Mouse (Mus musculus) heart, embryonic 15.5 days (tissue): ENCODE results near the gene Rapgef2. TPM values are rescaled to one million over a fixed set of nuclear protein-coding genes. Genes with fewer than 3 reads are reported as not detected.

Source experiments
- ATAC-seq: fragments of 200-750 bp; cut with Nextera tagmentation; replicated peaks from 2 replicates; pipeline ENCODE4 v1.8.0; 2017; ENCODE audit warnings: low read depth, moderate TSS enrichment; ENCODE audit not compliant: insufficient number of reproducible peaks, insufficient read depth, low FRiP score
- H3K27ac ChIP-seq: fragments of 300-500 bp; sonication (generic); 2 replicates; pipeline ENCODE4 v1.5.1; 2015; ENCODE audit warnings: mild to moderate bottlenecking, inconsistent platforms
- H3K27me3 ChIP-seq: fragments of 300-500 bp; sonication (generic); 2 replicates; pipeline ENCODE4 v1.6.1; 2015; ENCODE audit warnings: inconsistent platforms
- H3K36me3 ChIP-seq: fragments of 300-500 bp; sonication (generic); 2 replicates; pipeline ENCODE4 v1.6.1; 2015; ENCODE audit warnings: mild to moderate bottlenecking, inconsistent platforms
- H3K4me1 ChIP-seq: fragments of 300-500 bp; sonication (generic); replicated peaks from 2 replicates; pipeline ENCODE4 v1.6.1; 2015; ENCODE audit warnings: inconsistent platforms
- H3K4me2 ChIP-seq: fragments of 300-500 bp; sonication (generic); 2 replicates; pipeline ENCODE4 v1.6.1; 2015; ENCODE audit warnings: inconsistent platforms, mild to moderate bottlenecking, moderate library complexity
- H3K4me3 ChIP-seq: fragments of 300-500 bp; sonication (generic); 2 replicates; pipeline ENCODE4 v1.5.1; 2015; ENCODE audit warnings: mild to moderate bottlenecking, inconsistent platforms
- H3K9ac ChIP-seq: fragments of 300-500 bp; sonication (generic); 2 replicates; pipeline ENCODE4 v1.6.1; 2015; ENCODE audit warnings: mild to moderate bottlenecking, inconsistent platforms
- H3K9me3 ChIP-seq: fragments of 300-500 bp; sonication (generic); replicated peaks from 2 replicates; pipeline ENCODE4 v1.6.1; 2016; ENCODE audit warnings: inconsistent platforms
- WGBS: fragments of 180-500 bp; shearing (Covaris S2); methylation state at CpG from one replicate; pipeline ENCODE4 v1.1.7; 2015; ENCODE audit warnings: mixed read lengths; 5-methylcytosine and 5-hydroxymethylcytosine counted together
- polyA plus RNA-seq: library from polyadenylated mRNA; unstranded; fragments of >200 nt; fragmentation: Nextera tagmentation; extraction: Ambion mirVana; gene quantifications from 2 replicates; pipeline ENCODE4 v1.2.1, GENCODE M21; 2015

Gene Rapgef2
- polyA plus RNA-seq, 1 experiment from 2014 or later, result 5.7 TPM

- Histone ChIP-seq H3K9ac (no peak overlapping the region), H3K27ac (no peak overlapping the region), H3K4me2 (no peak overlapping the region), H3K9me3 (no peaks in the 10 kb centered on the region), H3K27me3 (no peaks in the 10 kb centered on the region), H3K4me3 (no peak overlapping the region), H3K36me3 (no peaks in the 10 kb centered on the region), H3K4me1 (no peaks in the 10 kb centered on the region)
- 81% methylated on average over 4 of the region's 4 CpGs for WGBS
- ATAC-seq, result no peak
Observed at GRCm38 (mm10) chr3:79297281-79297680, 11.0 kb upstream of the Rapgef2 start.

- no peak overlapping the region for H3K9ac ChIP-seq
- ATAC-seq, result no peak
- no peaks in the 10 kb centered on the region for H3K9me3 ChIP-seq
- no peaks in the 10 kb centered on the region for H3K4me1 ChIP-seq
- no peak overlapping the region for H3K27ac ChIP-seq
- no peak overlapping the region for H3K4me3 ChIP-seq
- H3K4me2 ChIP-seq, result no peak overlapping the region
- 82% methylated on average over 3 of the region's 3 CpGs for WGBS
- H3K27me3 ChIP-seq, result no peaks in the 10 kb centered on the region
- no peaks in the 10 kb centered on the region for H3K36me3 ChIP-seq
Observed at GRCm38 (mm10) chr3:79296586-79296985, 10.3 kb upstream of the Rapgef2 start.

- no peak overlapping the region for H3K9ac ChIP-seq
Observed at GRCm38 (mm10) chr3:79296049-79296448, 9.7 kb upstream of the Rapgef2 start.

GRCm38 (mm10) chr3:79294701-79295100 lies 8.4 kb upstream of the Rapgef2 start:
- no peak overlapping the region for H3K4me2 ChIP-seq
- ATAC-seq, result no peak

More at GRCm38 (mm10) chr3:79296049-79296448, 9.7 kb upstream of the Rapgef2 start:
- no peak overlapping the region for H3K4me2 ChIP-seq
- ATAC-seq, result no peak
- 64% methylated on average over 5 of the region's 5 CpGs for WGBS
- no peaks in the 10 kb centered on the region for H3K27me3 ChIP-seq
- no peak overlapping the region for H3K4me3 ChIP-seq
- H3K27ac ChIP-seq, result no peak overlapping the region
- no peaks in the 10 kb centered on the region for H3K36me3 ChIP-seq
- no peaks in the 10 kb centered on the region for H3K4me1 ChIP-seq
- no peaks in the 10 kb centered on the region for H3K9me3 ChIP-seq

GRCm38 (mm10) chr3:79293023-79293422 lies 6.7 kb upstream of the Rapgef2 start:
- Histone ChIP-seq H3K36me3 (no peaks in the 10 kb centered on the region), H3K27me3 (no peaks in the 10 kb centered on the region), H3K27ac (no peak overlapping the region), H3K4me3 (no peak overlapping the region), H3K4me1 (no peaks in the 10 kb centered on the region; the same call in 1 of the 2 replicates), H3K9ac (no peak overlapping the region), H3K9me3 (no peaks in the 10 kb centered on the region), H3K4me2 (no peak overlapping the region)
- whole genome bisulfite sequencing, result 60% methylated on average over 4 of the region's 4 CpGs
- ATAC-seq, result no peak

More at GRCm38 (mm10) chr3:79294701-79295100, 8.4 kb upstream of the Rapgef2 start:
- Histone ChIP-seq H3K4me3 (no peak overlapping the region), H3K9me3 (no peaks in the 10 kb centered on the region), H3K4me1 (no peaks in the 10 kb centered on the region), H3K27ac (no peak overlapping the region), H3K27me3 (no peaks in the 10 kb centered on the region), H3K9ac (no peak overlapping the region), H3K36me3 (no peaks in the 10 kb centered on the region)
- WGBS, result 92% methylated on average over 3 of the region's 3 CpGs

GRCm38 (mm10) chr3:79289050-79289449 lies 2.7 kb upstream of the Rapgef2 start:
- Histone ChIP-seq H3K9me3 (no peaks in the 10 kb centered on the region), H3K27me3 (no peaks in the 10 kb centered on the region), H3K4me3 (no peak overlapping the region), H3K27ac (no peak overlapping the region), H3K36me3 (no peaks in the 10 kb centered on the region), H3K4me2 (no peak overlapping the region), H3K9ac (no peak overlapping the region), H3K4me1 (peaks cover 14% of the 10 kb centered on the region)
- no peak for ATAC-seq
- WGBS, result 77% methylated on average over 3 of the region's 3 CpGs

GRCm38 (mm10) chr3:79287699-79288458 lies 1.6 kb upstream of the Rapgef2 start:
- 15% methylated on average over 17 of the region's 17 CpGs for WGBS
- no peak for ATAC-seq
- Histone ChIP-seq H3K4me1 (peaks cover 25% of the 10 kb centered on the region), H3K9me3 (no peaks in the 10 kb centered on the region), H3K27me3 (no peaks in the 10 kb centered on the region), H3K4me2 (peak overlapping the region; percentile 84), H3K9ac (peak overlapping the region; percentile 84), H3K27ac (peak overlapping the region; percentile 99), H3K36me3 (no peaks in the 10 kb centered on the region), H3K4me3 (peak overlapping the region; percentile 80)

- Histone ChIP-seq H3K36me3 (no peaks in the 10 kb centered on the region), H3K9ac (peak overlapping the region; percentile 93), H3K9me3 (no peaks in the 10 kb centered on the region), H3K27ac (peak overlapping the region; percentile 99), H3K4me2 (peak overlapping the region; percentile 84), H3K4me1 (peaks cover 31% of the 10 kb centered on the region), H3K4me3 (peak overlapping the region; percentile 80), H3K27me3 (no peaks in the 10 kb centered on the region)
- peak; percentile 97 for ATAC-seq
- under 1% methylated on average over 51 of the region's 60 CpGs for WGBS
Observed at GRCm38 (mm10) chr3:79287108-79287576, 825 bp upstream of the Rapgef2 start.

- 0% methylated on average over 10 of the region's 10 CpGs for WGBS
- Histone ChIP-seq H3K4me3 (peak overlapping the region; percentile 80), H3K27me3 (no peaks in the 10 kb centered on the region), H3K9ac (peak overlapping the region; percentile 93), H3K4me2 (peak overlapping the region; percentile 84), H3K4me1 (peaks cover 36% of the 10 kb centered on the region), H3K27ac (peak overlapping the region; percentile 99), H3K9me3 (no peaks in the 10 kb centered on the region), H3K36me3 (no peaks in the 10 kb centered on the region)
- no peak for ATAC-seq
Observed at GRCm38 (mm10) chr3:79286031-79286375, 314 bp downstream of the Rapgef2 start.

- WGBS, result 45% methylated on average over 13 of the region's 13 CpGs
- ATAC-seq, result no peak
- Histone ChIP-seq H3K4me2 (peak overlapping the region; percentile 84), H3K4me1 (peaks cover 36% of the 10 kb centered on the region), H3K27ac (no peak overlapping the region), H3K27me3 (no peaks in the 10 kb centered on the region), H3K36me3 (no peaks in the 10 kb centered on the region), H3K9me3 (no peaks in the 10 kb centered on the region), H3K9ac (peak overlapping the region; percentile 93; the same call in 1 of the 2 replicates), H3K4me3 (peak overlapping the region; percentile 80)
Observed at GRCm38 (mm10) chr3:79285097-79285675, 1.1 kb downstream of the Rapgef2 start.

GRCm38 (mm10) chr3:79283976-79284375 lies 2.3 kb downstream of the Rapgef2 start:
- H3K4me2 ChIP-seq, result peak overlapping the region; percentile 84; the same call in 1 of the 2 replicates
- no peak overlapping the region for H3K27ac ChIP-seq
- no peak overlapping the region for H3K4me3 ChIP-seq
- no peak overlapping the region for H3K9ac ChIP-seq
- no peaks in the 10 kb centered on the region for H3K27me3 ChIP-seq
- 74% methylated on average over 3 of the region's 3 CpGs for WGBS
- no peaks in the 10 kb centered on the region for H3K36me3 ChIP-seq
- ATAC-seq, result no peak
- H3K9me3 ChIP-seq, result no peaks in the 10 kb centered on the region
- peaks cover 36% of the 10 kb centered on the region for H3K4me1 ChIP-seq
